Comparison of ENCODE assay signal across 9 mouse cellular contexts in the genomic region with DNA sequence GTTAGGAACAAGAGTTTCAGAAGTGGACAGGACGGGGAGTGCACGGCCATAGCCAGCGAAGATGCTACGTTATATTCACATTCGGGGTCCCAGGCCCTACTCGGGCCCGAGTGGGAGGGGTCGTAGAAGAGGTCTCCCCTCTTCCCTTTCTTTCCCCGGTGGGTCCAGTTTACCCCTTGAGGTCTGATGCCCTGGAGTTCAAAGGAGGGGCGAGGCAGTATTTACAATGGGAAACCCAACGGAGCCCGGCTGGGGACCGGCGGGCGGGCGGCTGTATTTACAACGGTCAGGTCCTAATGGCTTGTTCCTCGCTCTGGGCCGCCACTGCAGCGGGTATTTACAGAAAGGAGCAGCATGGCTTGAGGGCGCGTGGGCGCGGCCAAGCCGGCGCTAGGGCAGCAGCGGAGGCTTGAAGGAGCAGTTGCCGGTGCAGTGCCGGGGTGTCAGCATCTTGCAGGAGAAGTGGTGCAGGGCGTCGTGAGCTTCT. TPM values are rescaled to one million over a fixed set of nuclear protein-coding genes. Genes with fewer than 3 reads are reported as not detected.
A peak's percentile ranks its signal among the peaks of the same experiment; 100 is the strongest.
DNase-seq lines count a peak whose midpoint lies in the region; ATAC-seq lines count a peak whose summit lies in the region.
"Had no signal": no experiment of that assay in that cellular context is flagged by ENCODE, and none has a peak within 500 bp of the region (broad histone marks: within the 10 kb centered on the region; RNA-seq: fewer than 3 reads in every experiment).

No protein-coding gene starts in this region.

- intact Hi-C loops in left cerebral cortex, postnatal 36 days (cut with DNase I) = loop anchor here (5.0 to 10.0 kb wide), 3 partner anchors 464 to 704 kb away; partner anchors contain the start of genes Aagab, Iqch and Smad3

- H3K9ac ChIP-seq in embryonic facial prominence, embryonic 13.5 days = no peak overlapping the region
- no peak overlapping the region for H3K9ac ChIP-seq in intestine, embryonic 14.5 days (ENCODE audit: low read length)
- no peak overlapping the region; the same call in 1 of the 2 replicates for H3K9ac ChIP-seq in neural tube, embryonic 11.5 days (ENCODE audit: low read length)

- H3K4me1 ChIP-seq in embryonic facial prominence, embryonic 13.5 days = peaks cover 72% of the 10 kb centered on the region
- H3K4me1 ChIP-seq in intestine, embryonic 14.5 days (replicated peaks; ENCODE audit: control insufficient read depth, insufficient read depth, low read length) = peaks cover 9% of the 10 kb centered on the region
- H3K4me1 ChIP-seq in neural tube, embryonic 11.5 days (ENCODE audit: control insufficient read depth, insufficient read depth, low read length) = peaks cover 12% of the 10 kb centered on the region

- peak overlapping the region; percentile 44 for H3K4me2 ChIP-seq in embryonic facial prominence, embryonic 13.5 days
- peak overlapping the region; percentile 26 for H3K4me2 ChIP-seq in intestine, embryonic 14.5 days (ENCODE audit: low read length)
- peak overlapping the region; percentile 36 for H3K4me2 ChIP-seq in neural tube, embryonic 11.5 days (ENCODE audit: low read depth)

- no peaks in the 10 kb centered on the region for H3K36me3 ChIP-seq in embryonic facial prominence, embryonic 13.5 days
- H3K36me3 ChIP-seq in intestine, embryonic 14.5 days (ENCODE audit: control insufficient read depth, insufficient read depth, low read length) = no peaks in the 10 kb centered on the region
- no peaks in the 10 kb centered on the region for H3K36me3 ChIP-seq in neural tube, embryonic 11.5 days (ENCODE audit: control insufficient read depth, insufficient read depth, low read length)

- no peak overlapping the region for H3K27ac ChIP-seq in embryonic facial prominence, embryonic 13.5 days
- H3K27ac ChIP-seq in intestine, embryonic 14.5 days (ENCODE audit: low read depth) = no peak overlapping the region
- no peak overlapping the region for H3K27ac ChIP-seq in neural tube, embryonic 11.5 days (ENCODE audit: low read depth, low read length)

- under 1% methylated on average over 31 of the region's 31 CpGs for WGBS in embryonic facial prominence, embryonic 13.5 days
- WGBS in intestine, embryonic 14.5 days = under 1% methylated on average over 31 of the region's 31 CpGs
- WGBS in neural tube, embryonic 11.5 days = under 1% methylated on average over 30 of the region's 31 CpGs

- peak overlapping the region; percentile 27 for H3K4me3 ChIP-seq in embryonic facial prominence, embryonic 13.5 days
- peak overlapping the region; percentile 14; the same call in 1 of the 2 replicates for H3K4me3 ChIP-seq in intestine, embryonic 14.5 days (ENCODE audit: low read depth, low read length)
- peak overlapping the region; percentile 14 for H3K4me3 ChIP-seq in neural tube, embryonic 11.5 days (ENCODE audit: low read depth, low read length)

- no peak for ATAC-seq in embryonic facial prominence, embryonic 13.5 days (ENCODE audit: insufficient number of reproducible peaks, insufficient read depth, low FRiP score, low TSS enrichment, low read depth)
- no peak for ATAC-seq in intestine, embryonic 14.5 days (replicated peaks; ENCODE audit: low FRiP score, low TSS enrichment, low read depth)
- ATAC-seq in neural tube, embryonic 11.5 days (ENCODE audit: insufficient read depth, low FRiP score, low TSS enrichment) = no peak
- ATAC-seq: activated CD4-positive, CD25-positive, alpha-beta regulatory T cell, adult 4 months had no signal

- peak; percentile 59 to 66 for DNase-seq in kidney, postnatal 4 days
- no peak for DNase-seq in kidney, adult 11 months
- peak; percentile 70 for DNase-seq in intestine, embryonic 14.5 days (ENCODE audit: low spot score)
- peak; percentile 64 for DNase-seq in neural tube, embryonic 11.5 days (ENCODE audit: low spot score)
- DNase-seq in layer of hippocampus, adult 9-10 months (ENCODE audit: low spot score) = no peak
- DNase-seq in left cerebral cortex, postnatal 36 days (ENCODE audit: low spot score in 2 of 2) = no peak
- DNase-seq in ovary, postnatal 14 days (ENCODE audit: low spot score) = no peak

- H3K9me3 ChIP-seq in embryonic facial prominence, embryonic 13.5 days = no peaks in the 10 kb centered on the region
- no peaks in the 10 kb centered on the region for H3K9me3 ChIP-seq in intestine, embryonic 14.5 days (ENCODE audit: control insufficient read depth, low read length)
- no peaks in the 10 kb centered on the region for H3K9me3 ChIP-seq in neural tube, embryonic 11.5 days (ENCODE audit: control insufficient read depth, low read length)

- H3K27me3 ChIP-seq in embryonic facial prominence, embryonic 13.5 days = peaks cover 99% of the 10 kb centered on the region
- H3K27me3 ChIP-seq in intestine, embryonic 14.5 days (replicated peaks; ENCODE audit: control insufficient read depth, insufficient read depth, low read length) = peaks cover 99% of the 10 kb centered on the region
- peaks cover 99% of the 10 kb centered on the region for H3K27me3 ChIP-seq in neural tube, embryonic 11.5 days (ENCODE audit: control insufficient read depth, insufficient read depth, low read length)

RNA-seq across cellular contexts. Expression of gene Skor1, which starts 10.2 kb away (rescaled TPM):
- polyA plus RNA-seq in embryonic facial prominence, embryonic 13.5 days (2015; fragmentation: Nextera tagmentation; extraction: Ambion mirVana) = 0.58 TPM in 1 of 2 replicates, not detected in the other
- polyA plus RNA-seq in intestine, embryonic 14.5 days (2014; fragmentation: Nextera tagmentation; extraction: Ambion mirVana) = not detected in 2 replicates
- 7.6 and 7.7 TPM in 2 replicates for polyA plus RNA-seq in neural tube, embryonic 11.5 days (2014; fragmentation: Nextera tagmentation; extraction: Ambion mirVana)
- total RNA-seq in left cerebral cortex, postnatal 36 days (2021) = under 1 TPM; 0.18 to 0.22 TPM
- polyA plus RNA-seq: activated CD4-positive, CD25-positive, alpha-beta regulatory T cell, adult 4 months had no signal

Comparison
In these comparisons a context has a peak if more than half of its experiments do, and no peak if none do; other contexts are left out.
1. DNase-seq: peak in kidney, postnatal 4 days (2 of 2), intestine, embryonic 14.5 days (single experiment) and neural tube, embryonic 11.5 days (single experiment); none in kidney, adult 11 months (single experiment), layer of hippocampus, adult 9-10 months (single experiment), left cerebral cortex, postnatal 36 days (0 of 2) and ovary, postnatal 14 days (single experiment).
2. Peak in every context shown above with its lines, with median percentiles within 50 percentile points of each other: H3K4me2 ChIP-seq and H3K4me3 ChIP-seq.